Mouse (Mus musculus) midbrain, embryonic 15.5 days (tissue): ENCODE measurements around the gene Armc2. TPM values are rescaled to one million over a fixed set of nuclear protein-coding genes. Genes with fewer than 3 reads are reported as not detected.
A peak's percentile ranks its signal among the peaks of the same experiment; 100 is the strongest.

Experiments
- ATAC-seq: fragments of 200-750 bp; cut with Nextera tagmentation; replicated peaks from 2 replicates; pipeline ENCODE4 v1.8.0; 2017; ENCODE audit warnings: moderate TSS enrichment
- H3K27ac ChIP-seq: fragments of 300-500 bp; sonication (generic); 2 replicates; pipeline ENCODE4 v1.5.1; 2015; ENCODE audit warnings: mild to moderate bottlenecking, inconsistent platforms
- H3K27me3 ChIP-seq: fragments of 300-500 bp; sonication (generic); replicated peaks from 2 replicates; pipeline ENCODE4 v1.6.1; 2015; ENCODE audit warnings: inconsistent platforms
- H3K36me3 ChIP-seq: fragments of 300-500 bp; sonication (generic); replicated peaks from 2 replicates; pipeline ENCODE4 v1.6.1; 2015; ENCODE audit warnings: inconsistent platforms
- H3K4me1 ChIP-seq: fragments of 300-500 bp; sonication (generic); 2 replicates; pipeline ENCODE4 v1.6.1; 2015; ENCODE audit warnings: inconsistent platforms
- H3K4me2 ChIP-seq: fragments of 300-500 bp; sonication (generic); 2 replicates; pipeline ENCODE4 v1.6.1; 2015; ENCODE audit warnings: inconsistent platforms, mild to moderate bottlenecking, moderate library complexity
- H3K4me3 ChIP-seq: fragments of 300-500 bp; sonication (generic); 2 replicates; pipeline ENCODE4 v1.5.1; 2015; ENCODE audit warnings: mild to moderate bottlenecking, inconsistent platforms
- H3K9ac ChIP-seq: fragments of 300-500 bp; sonication (generic); 2 replicates; pipeline ENCODE4 v1.6.1; 2015; ENCODE audit warnings: mild to moderate bottlenecking, inconsistent platforms
- H3K9me3 ChIP-seq: fragments of 300-500 bp; sonication (generic); 2 replicates; pipeline ENCODE4 v1.6.1; 2016; ENCODE audit warnings: inconsistent platforms
- WGBS: fragments of 180-500 bp; shearing (Covaris S2); methylation state at CpG from one replicate; pipeline ENCODE4 v1.1.7; 2015; ENCODE audit warnings: mixed read lengths; 5-methylcytosine and 5-hydroxymethylcytosine counted together
- polyA plus RNA-seq: library from polyadenylated mRNA; unstranded; fragments of >200 nt; fragmentation: Nextera tagmentation; extraction: Ambion mirVana; gene quantifications from 2 replicates; pipeline ENCODE4 v1.2.1, GENCODE M21; 2015

Armc2 gene
- 11.3 and 11.9 TPM in 2 replicates for polyA plus RNA-seq

GRCm38 (mm10) chr10:42018016-42018949 is at the start of gene Armc2:
Gene Armc2, minus strand, starts transcription at chr10:42018442.
- peak within 1 kb of the TSS; percentile 67 for H3K4me3 ChIP-seq
- no peaks in the 10 kb centered on the region for H3K36me3 ChIP-seq
- H3K9me3 ChIP-seq, result no peaks in the 10 kb centered on the region
- peak; percentile 99 for ATAC-seq
- peak within 1 kb of the TSS; percentile 58 for H3K9ac ChIP-seq
- H3K4me2 ChIP-seq, result peak within 1 kb of the TSS; percentile 90
- H3K27me3 ChIP-seq, result no peaks in the 10 kb centered on the region
- H3K27ac ChIP-seq, result peak within 1 kb of the TSS; percentile 57
- 2% methylated on average over 58 of the region's 58 CpGs for WGBS
- H3K4me1 ChIP-seq, result peaks cover 5% of the 10 kb centered on the region

GRCm38 (mm10) chr10:42064446-42064845 is 46.2 kb upstream of the Armc2 start:
- ATAC-seq, result no peak
- 46% methylated on average over 5 of the region's 5 CpGs for WGBS

DNA sequence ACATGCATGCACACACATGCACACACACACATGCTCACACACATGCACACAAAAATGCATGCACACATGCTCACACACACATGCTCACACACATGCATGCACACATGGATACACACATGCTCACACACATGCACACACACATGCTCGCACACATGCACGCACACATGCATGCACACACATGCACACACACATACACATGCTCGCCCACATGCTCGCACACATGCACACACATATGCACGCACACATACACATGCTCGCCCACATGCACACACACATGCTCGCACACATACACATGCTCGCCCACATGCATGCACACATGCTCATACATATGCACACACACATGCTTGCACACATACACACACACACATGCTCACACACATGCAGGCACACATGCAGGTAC is 41.3 kb upstream of the Armc2 start:
- Histone ChIP-seq H3K27ac (no peak overlapping the region), H3K36me3 (no peaks in the 10 kb centered on the region), H3K4me2 (no peak overlapping the region), H3K4me1 (no peaks in the 10 kb centered on the region), H3K9me3 (no peaks in the 10 kb centered on the region), H3K9ac (no peak overlapping the region), H3K4me3 (no peak overlapping the region), H3K27me3 (no peaks in the 10 kb centered on the region)
- ATAC-seq, result no peak
- 96% methylated on average over 8 of the region's 8 CpGs for WGBS

More at GRCm38 (mm10) chr10:42064446-42064845, 46.2 kb upstream of the Armc2 start:
- no peaks in the 10 kb centered on the region for H3K27me3 ChIP-seq
- no peaks in the 10 kb centered on the region for H3K9me3 ChIP-seq
- no peak overlapping the region for H3K27ac ChIP-seq
- H3K4me3 ChIP-seq, result no peak overlapping the region
- no peak overlapping the region for H3K4me2 ChIP-seq
- no peak overlapping the region for H3K9ac ChIP-seq
- no peaks in the 10 kb centered on the region for H3K36me3 ChIP-seq
- H3K4me1 ChIP-seq, result no peaks in the 10 kb centered on the region

DNA sequence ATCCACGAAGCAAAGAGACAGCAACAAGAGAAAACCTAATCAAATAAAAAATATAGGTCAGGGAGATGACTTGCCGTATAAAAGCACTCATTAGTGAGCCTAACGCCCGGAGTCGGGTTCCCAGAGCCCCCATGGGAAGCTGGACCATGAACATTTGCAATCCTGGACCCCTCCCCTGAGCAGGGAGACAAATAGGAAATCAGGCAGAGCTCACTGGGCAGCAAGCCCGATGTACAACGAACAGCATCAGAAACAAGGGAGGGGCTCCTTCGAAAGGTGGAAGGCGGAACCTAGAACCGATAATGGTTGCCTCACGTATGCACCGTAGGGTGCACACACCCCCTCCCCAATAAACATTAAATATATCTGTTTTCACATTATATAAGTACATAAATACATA is 39.5 kb upstream of the Armc2 start:
- Histone ChIP-seq H3K27me3 (no peaks in the 10 kb centered on the region), H3K27ac (no peak overlapping the region), H3K9me3 (no peaks in the 10 kb centered on the region), H3K36me3 (no peaks in the 10 kb centered on the region), H3K4me3 (no peak overlapping the region), H3K9ac (no peak overlapping the region), H3K4me2 (no peak overlapping the region), H3K4me1 (no peaks in the 10 kb centered on the region)
- WGBS, result 73% methylated on average over 12 of the region's 12 CpGs
- ATAC-seq, result no peak

- 61% methylated on average over 11 of the region's 11 CpGs for WGBS
- no peak overlapping the region for H3K27ac ChIP-seq
- ATAC-seq, result no peak
- no peaks in the 10 kb centered on the region for H3K36me3 ChIP-seq
- H3K9me3 ChIP-seq, result no peaks in the 10 kb centered on the region
- H3K9ac ChIP-seq, result no peak overlapping the region
- H3K4me3 ChIP-seq, result no peak overlapping the region
- no peaks in the 10 kb centered on the region for H3K4me1 ChIP-seq
- no peaks in the 10 kb centered on the region for H3K27me3 ChIP-seq
- no peak overlapping the region for H3K4me2 ChIP-seq
Observed at GRCm38 (mm10) chr10:42057231-42057601, 39.0 kb upstream of the Armc2 start.

DNA sequence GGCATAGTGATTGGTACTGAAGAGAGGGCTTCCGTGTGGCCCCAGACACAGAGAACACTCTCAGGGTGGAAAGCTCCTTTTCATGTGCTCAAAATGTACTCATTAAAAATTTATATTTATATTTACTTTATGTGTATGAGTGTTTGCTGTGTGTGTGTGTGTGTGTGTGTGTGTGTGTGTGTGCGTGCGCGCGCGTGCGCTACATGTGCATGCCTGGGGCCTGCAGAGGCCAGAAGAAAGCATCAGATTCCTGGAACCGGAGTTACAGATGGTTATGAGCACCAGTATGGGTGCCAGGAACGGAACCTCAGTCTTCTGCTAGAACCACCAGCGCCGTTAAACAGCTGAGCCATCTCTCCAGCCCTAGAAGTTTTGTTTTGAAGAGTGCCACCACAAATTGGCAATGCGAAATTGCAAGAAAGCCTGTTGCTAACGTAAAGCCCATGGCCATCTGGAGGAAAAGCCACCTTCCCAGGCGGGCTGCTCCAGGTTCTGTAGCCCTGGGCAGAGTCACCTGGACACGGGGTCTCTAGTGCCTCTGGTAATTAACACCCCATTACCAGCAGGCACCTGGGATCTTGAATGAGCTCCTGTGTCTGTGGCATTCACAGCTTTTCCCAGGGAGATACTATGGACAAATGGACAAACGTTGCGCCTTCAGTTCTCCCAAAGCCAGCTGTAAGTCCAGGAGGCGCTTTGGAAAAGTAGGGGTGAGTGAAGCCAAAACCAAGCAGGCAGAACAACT is 38.4 kb upstream of the Armc2 start:
- Histone ChIP-seq H3K9ac (no peak overlapping the region), H3K4me3 (no peak overlapping the region), H3K36me3 (no peaks in the 10 kb centered on the region), H3K27ac (no peak overlapping the region), H3K4me2 (no peak overlapping the region), H3K4me1 (no peaks in the 10 kb centered on the region), H3K27me3 (no peaks in the 10 kb centered on the region), H3K9me3 (no peaks in the 10 kb centered on the region)
- WGBS, result 87% methylated on average over 18 of the region's 18 CpGs
- ATAC-seq, result no peak

DNA sequence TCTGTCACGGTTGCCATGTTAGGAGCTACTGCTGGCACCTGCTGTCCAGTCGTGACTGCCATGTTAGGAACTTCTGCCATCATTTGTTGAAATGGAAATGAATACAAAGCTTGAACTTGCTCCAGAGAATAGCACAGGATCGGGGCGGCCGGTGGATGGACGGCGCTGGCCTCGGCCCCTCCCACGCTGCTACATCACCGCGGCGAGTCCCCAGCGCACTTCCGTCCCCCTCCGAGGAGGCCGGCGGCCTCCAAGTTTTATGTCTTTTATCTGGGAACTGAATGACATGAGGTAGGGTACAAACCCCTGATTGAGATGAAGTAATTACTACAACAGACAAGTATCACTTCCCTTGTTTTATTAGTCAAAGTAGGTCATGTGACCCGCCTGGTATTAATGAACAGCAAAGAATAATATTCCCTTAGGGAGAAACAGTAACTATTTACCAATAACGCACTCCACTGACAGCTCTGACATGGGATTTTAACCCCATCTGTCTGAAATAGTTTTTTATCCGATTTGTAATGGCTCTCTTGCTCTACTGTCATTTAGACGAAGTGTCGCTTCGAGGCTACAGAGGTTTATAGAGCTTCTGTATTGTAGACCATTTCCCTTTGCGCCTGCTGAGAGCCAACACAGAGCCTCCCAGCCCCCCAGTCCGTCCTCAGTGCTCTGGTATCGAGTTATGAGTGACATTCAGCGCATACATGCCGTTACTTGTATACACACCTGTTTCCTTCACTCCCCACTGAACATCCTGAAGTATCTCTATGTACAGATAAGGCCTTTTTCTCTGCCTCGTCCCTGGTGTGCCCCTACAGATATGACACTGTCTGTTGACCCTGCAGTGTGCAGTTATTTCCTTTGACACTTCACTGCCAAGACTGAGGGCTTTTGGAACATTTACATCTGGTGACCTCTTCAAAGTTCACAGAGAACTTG is 37.3 kb upstream of the Armc2 start:
- Histone ChIP-seq H3K4me3 (no peak overlapping the region), H3K36me3 (no peaks in the 10 kb centered on the region), H3K9me3 (no peaks in the 10 kb centered on the region), H3K27ac (no peak overlapping the region), H3K9ac (no peak overlapping the region), H3K4me2 (peak overlapping the region; percentile 22), H3K4me1 (no peaks in the 10 kb centered on the region), H3K27me3 (no peaks in the 10 kb centered on the region)
- no peak for ATAC-seq
- 69% methylated on average over 28 of the region's 29 CpGs for WGBS

DNA sequence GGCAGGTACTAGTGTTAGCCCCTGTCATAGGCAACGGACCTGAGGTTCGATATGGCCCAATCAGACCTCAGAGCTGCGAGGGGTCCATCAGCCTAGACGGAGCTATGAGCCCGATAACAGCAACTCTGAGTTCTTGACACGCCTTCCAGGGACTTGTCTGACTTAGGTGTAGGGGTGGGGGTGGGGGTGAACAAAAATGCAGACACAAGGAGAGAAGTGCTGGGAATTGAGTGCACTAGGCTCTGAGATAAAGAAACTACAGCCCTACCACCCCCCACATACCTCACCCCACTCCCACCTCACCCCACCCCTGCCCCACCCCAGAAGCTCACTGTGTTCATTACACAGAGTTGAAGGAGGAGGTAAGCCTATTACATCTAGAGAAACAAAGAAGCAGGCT is 32.8 kb upstream of the Armc2 start:
- Histone ChIP-seq H3K27me3 (no peaks in the 10 kb centered on the region), H3K27ac (no peak overlapping the region), H3K4me2 (no peak overlapping the region), H3K9me3 (no peaks in the 10 kb centered on the region), H3K4me1 (no peaks in the 10 kb centered on the region), H3K9ac (no peak overlapping the region), H3K4me3 (no peak overlapping the region), H3K36me3 (no peaks in the 10 kb centered on the region)
- no peak for ATAC-seq
- 81% methylated on average over 6 of the region's 6 CpGs for whole genome bisulfite sequencing

GRCm38 (mm10) chr10:42048648-42049047 is 30.4 kb upstream of the Armc2 start:
- H3K27ac ChIP-seq, result no peak overlapping the region
- H3K4me2 ChIP-seq, result no peak overlapping the region
- no peaks in the 10 kb centered on the region for H3K27me3 ChIP-seq
- no peak overlapping the region for H3K4me3 ChIP-seq
- no peak overlapping the region for H3K9ac ChIP-seq
- no peak for ATAC-seq
- no peaks in the 10 kb centered on the region for H3K9me3 ChIP-seq
- H3K4me1 ChIP-seq, result no peaks in the 10 kb centered on the region
- H3K36me3 ChIP-seq, result no peaks in the 10 kb centered on the region
- WGBS, result 88% methylated on average over 8 of the region's 8 CpGs

DNA sequence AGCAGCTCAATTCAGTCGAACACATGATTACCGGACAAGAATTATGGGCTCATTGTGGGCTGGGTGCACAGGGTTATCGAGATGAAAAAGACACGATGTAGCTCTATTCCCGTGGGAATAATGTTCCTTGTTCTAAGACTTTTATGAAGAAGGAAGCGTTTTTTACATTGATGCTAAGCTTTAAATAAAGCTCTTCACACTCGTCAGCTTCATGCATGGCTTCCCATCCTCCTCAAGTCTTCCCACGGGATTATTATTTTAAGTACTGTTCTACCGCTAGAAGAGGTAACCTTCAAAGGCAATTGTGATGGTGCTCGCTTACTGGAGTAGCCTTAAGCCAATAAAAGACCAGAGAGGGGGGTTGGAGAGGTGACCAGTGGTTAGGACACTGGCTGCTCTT is 26.3 kb upstream of the Armc2 start:
- H3K9ac ChIP-seq, result no peak overlapping the region
- WGBS, result 76% methylated on average over 10 of the region's 10 CpGs
- no peaks in the 10 kb centered on the region for H3K4me1 ChIP-seq
- no peak overlapping the region for H3K4me3 ChIP-seq
- no peaks in the 10 kb centered on the region for H3K27me3 ChIP-seq
- H3K27ac ChIP-seq, result no peak overlapping the region
- H3K9me3 ChIP-seq, result no peaks in the 10 kb centered on the region
- H3K36me3 ChIP-seq, result no peaks in the 10 kb centered on the region
- no peak overlapping the region for H3K4me2 ChIP-seq
- no peak for ATAC-seq

- Histone ChIP-seq H3K9me3 (no peaks in the 10 kb centered on the region), H3K4me1 (no peaks in the 10 kb centered on the region), H3K27me3 (no peaks in the 10 kb centered on the region), H3K27ac (no peak overlapping the region), H3K4me2 (no peak overlapping the region), H3K9ac (no peak overlapping the region), H3K4me3 (no peak overlapping the region), H3K36me3 (no peaks in the 10 kb centered on the region)
- no peak for ATAC-seq
- WGBS, result 89% methylated on average over 3 of the region's 3 CpGs
Observed at GRCm38 (mm10) chr10:42043307-42043706, 25.1 kb upstream of the Armc2 start.

- no peak overlapping the region for H3K4me3 ChIP-seq
- no peak overlapping the region for H3K9ac ChIP-seq
- no peaks in the 10 kb centered on the region for H3K27me3 ChIP-seq
- no peaks in the 10 kb centered on the region for H3K36me3 ChIP-seq
- no peaks in the 10 kb centered on the region for H3K4me1 ChIP-seq
- H3K27ac ChIP-seq, result no peak overlapping the region
- ATAC-seq, result no peak
- no peaks in the 10 kb centered on the region for H3K9me3 ChIP-seq
- no peak overlapping the region for H3K4me2 ChIP-seq
- 73% methylated on average over 1 of the region's 1 CpGs for WGBS
Observed at GRCm38 (mm10) chr10:42042881-42043280, 24.6 kb upstream of the Armc2 start.
